Comparison of ENCODE assay signal across 12 mouse cellular contexts in genomic region chr9:51397589-51398220, GRCm38 (mm10).
DNase-seq lines count a peak whose midpoint lies in the region; ATAC-seq and TF ChIP-seq lines count a peak whose summit lies in the region.
"Had no signal": no experiment of that assay in that cellular context is flagged by ENCODE, and none has a peak within 500 bp of the region (broad histone marks: within the 10 kb centered on the region; RNA-seq: fewer than 3 reads in every experiment).

No protein-coding gene starts in this region.

- no peaks in the 10 kb centered on the region for H3K36me3 ChIP-seq in kidney, postnatal 0 days (ENCODE audit: insufficient read depth, low read length)
- no peaks in the 10 kb centered on the region for H3K36me3 ChIP-seq in neural tube, embryonic 11.5 days (ENCODE audit: control insufficient read depth, insufficient read depth, low read length)
- H3K36me3 ChIP-seq in neural tube, embryonic 15.5 days, result no peaks in the 10 kb centered on the region

- no peaks in the 10 kb centered on the region for H3K27me3 ChIP-seq in kidney, postnatal 0 days (ENCODE audit: insufficient read depth, low read length)
- H3K27me3 ChIP-seq in neural tube, embryonic 11.5 days (ENCODE audit: control insufficient read depth, insufficient read depth, low read length), result no peaks in the 10 kb centered on the region
- no peaks in the 10 kb centered on the region for H3K27me3 ChIP-seq in neural tube, embryonic 15.5 days (replicated peaks)
- H3K27me3 ChIP-seq: megakaryocyte, embryonic 14.5 days had no signal

- H3K27ac ChIP-seq in kidney, postnatal 0 days, result no peak overlapping the region
- H3K27ac ChIP-seq in neural tube, embryonic 11.5 days (ENCODE audit: low read depth, low read length), result no peak overlapping the region
- H3K27ac ChIP-seq in neural tube, embryonic 15.5 days (replicated peaks), result no peak overlapping the region

- DNase-seq in kidney, postnatal 0 days (ENCODE audit: low spot score), result peak; percentile 22
- no peak for DNase-seq in kidney, adult 11 months
- peak; percentile 52 for DNase-seq in neural tube, embryonic 11.5 days (ENCODE audit: low spot score)
- peak; percentile 43 for DNase-seq in embryo, embryonic 9.5 days (ENCODE audit: extremely low spot score)
- no peak for DNase-seq in spleen, postnatal 14 days (ENCODE audit: low spot score in 2 of 2)
- no peak for DNase-seq in testis, postnatal 14 days (ENCODE audit: low spot score)
- DNase-seq: cerebellum, adult 11 months; right cerebral cortex, postnatal 4 days had no signal

- H3K4me2 ChIP-seq in kidney, postnatal 0 days (ENCODE audit: low read length), result no peak overlapping the region
- no peak overlapping the region for H3K4me2 ChIP-seq in neural tube, embryonic 11.5 days (ENCODE audit: low read depth)
- no peak overlapping the region for H3K4me2 ChIP-seq in neural tube, embryonic 15.5 days

- 8% methylated on average over 1 of the region's 1 CpGs for WGBS in kidney, postnatal 0 days
- 4% methylated on average over 1 of the region's 1 CpGs for WGBS in neural tube, embryonic 11.5 days
- 5% methylated on average over 1 of the region's 1 CpGs for WGBS in neural tube, embryonic 15.5 days

- no peak for ATAC-seq in kidney, postnatal 0 days (replicated peaks; ENCODE audit: low FRiP score, low read depth)
- no peak for ATAC-seq in neural tube, embryonic 11.5 days (ENCODE audit: insufficient read depth, low FRiP score, low TSS enrichment)
- no peak for ATAC-seq in neural tube, embryonic 15.5 days (ENCODE audit: low FRiP score)
- ATAC-seq: intestine, postnatal 0 days had no signal

- H3K9ac ChIP-seq in kidney, postnatal 0 days (ENCODE audit: low read depth, low read length), result no peak overlapping the region
- H3K9ac ChIP-seq in neural tube, embryonic 11.5 days (ENCODE audit: low read length), result no peak overlapping the region
- H3K9ac ChIP-seq in neural tube, embryonic 15.5 days (replicated peaks), result no peak overlapping the region

- H3K9me3 ChIP-seq in kidney, postnatal 0 days (replicated peaks; ENCODE audit: low read length), result no peaks in the 10 kb centered on the region
- no peaks in the 10 kb centered on the region for H3K9me3 ChIP-seq in neural tube, embryonic 11.5 days (ENCODE audit: control insufficient read depth, low read length)
- H3K9me3 ChIP-seq in neural tube, embryonic 15.5 days (replicated peaks), result no peaks in the 10 kb centered on the region
- H3K9me3 ChIP-seq: megakaryocyte, embryonic 14.5 days had no signal

- H3K4me3 ChIP-seq in kidney, postnatal 0 days (replicated peaks; ENCODE audit: low read depth, low read length), result no peak overlapping the region
- no peak overlapping the region for H3K4me3 ChIP-seq in neural tube, embryonic 11.5 days (ENCODE audit: low read depth, low read length)
- no peak overlapping the region for H3K4me3 ChIP-seq in neural tube, embryonic 15.5 days (replicated peaks)
- H3K4me3 ChIP-seq: erythroblast, embryonic 14.5 days; megakaryocyte, embryonic 14.5 days had no signal

- no peaks in the 10 kb centered on the region for H3K4me1 ChIP-seq in kidney, postnatal 0 days (replicated peaks; ENCODE audit: insufficient read depth, low read length)
- no peaks in the 10 kb centered on the region for H3K4me1 ChIP-seq in neural tube, embryonic 11.5 days (ENCODE audit: control insufficient read depth, insufficient read depth, low read length)
- H3K4me1 ChIP-seq in neural tube, embryonic 15.5 days, result peaks cover 3% of the 10 kb centered on the region; the same call in 1 of the 2 replicates
- H3K4me1 ChIP-seq: megakaryocyte, embryonic 14.5 days had no signal

- no peak for TF ChIP-seq CTCF in kidney, postnatal 0 days (IDR thresholded peaks at IDR 0.05; ENCODE audit: low read depth)

Comparison
In these comparisons a context has a peak if more than half of its experiments do, and no peak if none do; other contexts are left out.
1. DNase-seq: peak in kidney, postnatal 0 days (single experiment), neural tube, embryonic 11.5 days (single experiment) and embryo, embryonic 9.5 days (single experiment); none in kidney, adult 11 months (single experiment), spleen, postnatal 14 days (0 of 2) and testis, postnatal 14 days (single experiment).